Mouse (Mus musculus) heart, embryonic 16.5 days (tissue): ENCODE measurements around the gene Gm3435. TPM values are rescaled to one million over a fixed set of nuclear protein-coding genes. Genes with fewer than 3 reads are reported as not detected.
"Not testable (repeated sequence)": the region's sequence is repeated elsewhere in the genome, so short reads cannot be mapped to it uniquely, and the experiment has no call there.

Experiments used
- ATAC-seq: fragments of 200-750 bp; cut with Nextera tagmentation; replicated peaks from 2 replicates; pipeline ENCODE4 v1.8.0; 2017; ENCODE audit warnings: moderate number of reproducible peaks; ENCODE audit not compliant: insufficient read depth, low FRiP score; ENCODE audit errors: extremely low read depth
- H3K27ac ChIP-seq: fragments of 300-500 bp; sonication (generic); 2 replicates; pipeline ENCODE4 v1.5.1; 2014; ENCODE audit warnings: mild to moderate bottlenecking, low read length, control low read depth, moderate library complexity
- H3K27me3 ChIP-seq: fragments of 300-500 bp; sonication (generic); 2 replicates; pipeline ENCODE4 v1.6.1; 2014; ENCODE audit warnings: low read length, mixed read lengths; ENCODE audit not compliant: control insufficient read depth, insufficient read depth
- H3K36me3 ChIP-seq: fragments of 300-500 bp; sonication (generic); 2 replicates; pipeline ENCODE4 v1.6.1; 2014; ENCODE audit not compliant: control insufficient read depth, insufficient read depth
- H3K4me1 ChIP-seq: fragments of 300-500 bp; sonication (generic); 2 replicates; pipeline ENCODE4 v1.6.1; 2014; ENCODE audit warnings: low read length, mixed read lengths; ENCODE audit not compliant: control insufficient read depth, insufficient read depth
- H3K4me2 ChIP-seq: fragments of 300-500 bp; sonication (generic); 2 replicates; pipeline ENCODE4 v1.6.1; 2014; ENCODE audit warnings: low read depth, mild to moderate bottlenecking, control low read depth, low read length
- H3K4me3 ChIP-seq: fragments of 300-500 bp; sonication (generic); 2 replicates; pipeline ENCODE4 v1.5.1; 2014; ENCODE audit warnings: mild to moderate bottlenecking, control low read depth, low read length
- H3K9ac ChIP-seq: fragments of 300-500 bp; sonication (generic); 2 replicates; pipeline ENCODE4 v1.6.1; 2014; ENCODE audit warnings: low read length, control low read depth
- H3K9me3 ChIP-seq: fragments of 300-500 bp; sonication (generic); replicated peaks from 2 replicates; pipeline ENCODE4 v1.6.1; 2016; ENCODE audit warnings: low read length; ENCODE audit not compliant: control insufficient read depth
- WGBS: fragments of 180-500 bp; shearing (Covaris S2); extraction: QIAGEN DNeasy Blood & Tissue Kit; methylation state at CpG from one replicate; pipeline ENCODE4 v1.1.7; 2014; 5-methylcytosine and 5-hydroxymethylcytosine counted together
- polyA plus RNA-seq: library from polyadenylated mRNA; unstranded; fragments of >200 nt; fragmentation: Nextera tagmentation; extraction: Ambion mirVana; gene quantifications from 2 replicates; pipeline ENCODE4 v1.2.1, GENCODE M21; 2015

Gene Gm3435
- polyA plus RNA-seq = 5.1 and 5.3 TPM in 2 replicates

DNA sequence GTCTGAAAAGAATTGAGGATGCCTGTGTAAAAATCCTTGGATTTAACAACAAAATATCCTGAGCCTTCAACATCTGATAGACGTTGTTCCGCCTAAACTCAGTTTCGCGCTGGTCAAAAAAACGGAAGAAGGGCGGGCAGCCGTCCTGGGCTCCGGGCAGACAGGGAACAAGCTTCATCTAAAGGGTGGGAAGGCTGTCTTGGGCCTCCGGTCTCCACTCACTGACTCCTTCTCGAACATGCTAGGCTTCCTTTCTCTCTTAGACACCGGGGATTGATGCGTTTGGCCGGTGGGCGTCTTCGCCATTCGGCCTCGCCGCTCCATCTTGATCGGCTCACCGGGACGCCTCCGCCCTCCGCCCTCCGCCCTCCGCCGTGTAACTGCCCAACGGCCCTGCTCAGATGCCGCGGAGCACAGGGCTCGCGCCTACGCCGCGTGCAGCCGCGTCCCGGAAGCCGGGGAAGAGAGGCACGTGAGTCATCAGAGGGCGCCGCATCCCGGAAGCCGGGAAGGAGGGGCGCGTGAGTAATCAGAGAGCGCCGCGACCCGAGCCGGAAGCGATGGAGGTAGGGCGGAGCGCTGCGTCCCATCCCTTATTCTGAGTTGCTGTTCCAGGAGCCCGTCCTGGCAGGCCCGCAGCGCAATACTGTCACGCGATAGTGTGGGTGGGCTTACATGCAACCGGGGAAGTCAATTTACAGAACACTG is at the start of gene Gm3435:
Gm3435 (plus strand) TSS at position 471 of the 708 bp plus-strand sequence.
- peak; percentile 97 for ATAC-seq
- H3K4me1 ChIP-seq, H3K36me3 ChIP-seq, H3K9me3 ChIP-seq, H3K27me3 ChIP-seq, H3K9ac ChIP-seq, H3K27ac ChIP-seq, H3K4me3 ChIP-seq, H3K4me2 ChIP-seq: not testable (repeated sequence)
- WGBS = no CpG with 5 or more reads among the region's 60 CpGs

DNA sequence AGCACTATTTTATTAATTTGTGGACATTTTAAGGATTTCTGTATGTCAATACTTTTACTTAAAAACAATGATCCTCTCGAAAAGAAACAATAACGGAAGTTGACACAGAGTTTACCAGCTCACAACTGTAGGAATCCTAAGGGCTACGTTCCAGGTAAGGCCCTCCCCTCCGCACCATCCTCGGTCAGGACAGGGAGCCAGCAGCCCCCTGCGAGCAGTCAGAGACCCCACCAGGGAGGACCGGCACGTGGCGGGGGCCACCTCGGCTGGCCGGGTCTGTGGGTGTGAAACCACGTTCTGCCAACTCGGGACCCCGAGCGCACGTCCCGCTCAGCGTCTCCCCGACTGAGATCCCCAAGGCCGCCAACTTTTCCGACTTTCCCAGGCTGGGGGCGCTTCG is 49.5 kb upstream of the Gm3435 start:
- H3K9ac ChIP-seq = peak overlapping the region; percentile 86
- peaks cover 4% of the 10 kb centered on the region; the same call in 1 of the 2 replicates for H3K36me3 ChIP-seq
- H3K27ac ChIP-seq = peak overlapping the region; percentile 80; the same call in 1 of the 2 replicates
- H3K4me1 ChIP-seq = peaks cover 8% of the 10 kb centered on the region
- no peaks in the 10 kb centered on the region for H3K9me3 ChIP-seq
- peak overlapping the region; percentile 84 for H3K4me3 ChIP-seq
- 0% methylated on average over 19 of the region's 23 CpGs for WGBS
- peak; percentile 23 for ATAC-seq
- no peaks in the 10 kb centered on the region for H3K27me3 ChIP-seq
- peak overlapping the region; percentile 96 for H3K4me2 ChIP-seq

DNA sequence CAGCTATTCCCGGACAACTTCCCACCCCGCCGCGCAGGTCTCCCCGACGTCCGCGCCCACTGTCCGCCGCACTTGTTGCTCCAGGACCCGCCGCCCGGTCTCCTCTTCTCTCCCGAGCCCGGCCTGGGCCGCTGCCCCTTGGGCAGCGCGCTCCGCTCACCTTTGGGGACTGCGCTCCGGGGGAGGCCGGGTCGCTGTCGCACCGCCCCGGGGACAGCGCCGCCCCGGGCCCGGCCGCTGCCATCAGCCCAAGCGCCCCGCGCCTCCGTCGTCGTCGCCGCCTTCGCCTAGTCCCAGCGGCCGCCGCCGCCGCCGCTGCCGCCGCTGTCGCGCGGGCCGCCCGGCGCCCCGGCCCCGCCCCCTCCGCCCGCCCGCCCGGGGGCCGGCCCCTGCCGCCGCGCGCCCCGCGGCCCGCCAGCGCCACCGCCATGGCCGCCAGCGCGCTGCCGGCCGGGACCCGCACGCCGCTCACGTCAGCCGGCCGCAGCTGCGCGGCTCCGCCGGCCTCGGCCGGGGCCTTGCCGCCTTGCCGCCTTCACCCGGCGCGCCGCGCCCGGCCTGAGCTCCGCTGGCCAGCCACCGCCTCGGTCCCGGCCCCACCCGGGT is 48.9 kb upstream of the Gm3435 start, which contains the start of gene Phf10:
Phf10 (minus strand) TSS at position 323 of the 606 bp plus-strand sequence.
- peak within 1 kb of the TSS; percentile 84 for H3K4me3 ChIP-seq
- not testable (repeated sequence) for H3K4me1 ChIP-seq, H3K36me3 ChIP-seq, H3K27me3 ChIP-seq, H3K9me3 ChIP-seq
- peak within 1 kb of the TSS; percentile 86 for H3K9ac ChIP-seq
- H3K4me2 ChIP-seq = peak within 1 kb of the TSS; percentile 96
- peak within 1 kb of the TSS; percentile 80 for H3K27ac ChIP-seq
- ATAC-seq = peak; percentile 82
- under 1% methylated on average over 37 of the region's 100 CpGs for WGBS

DNA sequence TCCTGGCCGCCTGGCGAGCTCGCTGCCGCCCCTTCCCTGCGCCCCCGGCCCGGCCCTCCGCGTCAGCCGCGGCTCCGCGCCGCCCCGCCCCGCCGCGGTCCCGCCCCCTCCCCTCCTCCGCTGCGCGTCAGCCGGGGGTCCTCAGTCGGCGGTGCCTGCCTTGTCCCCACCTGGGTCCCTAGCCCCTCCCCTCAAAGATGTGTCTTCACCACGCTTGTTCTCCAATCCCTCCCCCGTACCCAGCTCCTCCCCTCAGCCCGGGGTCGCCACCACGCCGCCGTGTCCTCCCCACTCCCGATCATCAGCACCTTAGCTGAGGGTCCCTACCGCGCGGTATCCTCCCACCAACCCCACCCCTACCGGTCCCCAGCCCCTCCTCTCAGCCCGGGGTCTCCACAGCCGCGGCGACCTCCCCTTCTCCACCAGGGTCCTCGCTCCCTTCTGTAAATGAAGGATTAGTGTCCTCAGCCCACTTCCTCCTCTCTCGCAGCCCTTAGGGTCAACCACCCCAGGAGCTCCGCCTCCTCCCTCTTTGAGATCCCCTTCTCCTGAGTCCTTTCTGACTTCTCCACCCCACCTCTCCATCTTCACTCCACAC is 48.3 kb upstream of the Gm3435 start:
- no CpG with 5 or more reads among the region's 44 CpGs for WGBS
- H3K36me3 ChIP-seq, H3K9ac ChIP-seq, H3K4me3 ChIP-seq, H3K9me3 ChIP-seq, H3K4me2 ChIP-seq, H3K27ac ChIP-seq, H3K27me3 ChIP-seq, H3K4me1 ChIP-seq: not testable (repeated sequence)
- peak; percentile 81 for ATAC-seq

DNA sequence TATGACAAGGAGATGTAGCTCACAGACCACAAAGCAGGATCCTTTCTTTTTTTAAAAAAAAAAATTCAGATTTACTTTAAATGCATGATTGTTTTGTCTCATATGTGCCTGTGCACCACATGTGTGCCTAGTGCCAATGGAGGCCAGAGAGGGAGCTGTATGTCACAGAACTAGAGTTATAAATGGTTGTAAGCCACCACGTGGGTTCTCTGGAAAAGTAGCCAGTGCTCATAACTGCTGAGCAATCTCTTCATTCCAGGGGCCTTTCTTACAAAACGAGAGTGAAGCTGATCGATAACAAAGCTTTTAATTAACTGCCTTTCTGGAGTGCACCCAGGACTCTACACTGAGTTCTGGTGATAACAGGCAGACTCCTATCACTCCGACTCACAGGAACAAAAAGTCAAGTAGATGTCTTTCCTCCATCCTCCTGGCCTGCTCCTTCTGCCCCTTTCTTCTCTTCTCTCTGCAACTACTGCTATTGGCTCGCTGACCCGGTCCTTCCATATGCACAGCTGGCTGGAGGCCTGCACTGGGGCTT is 41.5 kb upstream of the Gm3435 start:
- WGBS = no CpG with 5 or more reads among the region's 6 CpGs
- H3K4me3 ChIP-seq, H3K4me2 ChIP-seq, H3K4me1 ChIP-seq, H3K27me3 ChIP-seq, H3K27ac ChIP-seq, H3K36me3 ChIP-seq, ATAC-seq, H3K9ac ChIP-seq, H3K9me3 ChIP-seq: not testable (repeated sequence)

DNA sequence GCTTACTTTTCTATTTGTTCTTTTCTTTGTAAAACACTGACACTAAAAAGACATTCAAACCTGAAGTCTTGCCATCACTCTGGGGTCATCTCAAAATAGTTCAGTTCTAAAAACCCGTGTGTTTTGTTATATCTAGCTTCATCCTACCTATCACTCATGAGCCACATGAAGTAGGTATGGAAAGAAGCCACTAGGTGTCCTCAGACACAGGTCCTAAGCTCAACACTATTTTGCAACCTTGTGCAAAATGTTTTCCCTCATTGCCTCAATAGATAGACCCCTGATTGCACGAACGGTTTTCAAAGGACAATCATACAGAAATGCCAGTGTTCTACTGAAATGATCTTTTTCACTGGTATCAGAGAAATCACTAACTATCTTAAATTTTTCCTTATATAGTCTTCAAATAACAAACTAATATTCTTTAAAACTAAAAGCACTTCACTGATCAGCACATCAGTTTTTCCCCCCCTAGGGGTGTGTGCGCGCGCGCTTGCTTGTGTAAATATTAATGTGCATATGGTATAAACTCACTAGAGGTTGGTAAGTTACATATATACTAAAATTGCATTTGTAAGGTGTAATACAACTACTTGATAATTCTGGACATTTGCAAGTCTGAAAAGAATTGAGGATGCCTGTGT is 32.1 kb upstream of the Gm3435 start:
- not testable (repeated sequence) for H3K36me3 ChIP-seq, H3K4me3 ChIP-seq, H3K27me3 ChIP-seq, H3K4me1 ChIP-seq, H3K9me3 ChIP-seq, H3K4me2 ChIP-seq, H3K9ac ChIP-seq, ATAC-seq, H3K27ac ChIP-seq
- under 1% methylated on average over 4 of the region's 7 CpGs for WGBS

DNA sequence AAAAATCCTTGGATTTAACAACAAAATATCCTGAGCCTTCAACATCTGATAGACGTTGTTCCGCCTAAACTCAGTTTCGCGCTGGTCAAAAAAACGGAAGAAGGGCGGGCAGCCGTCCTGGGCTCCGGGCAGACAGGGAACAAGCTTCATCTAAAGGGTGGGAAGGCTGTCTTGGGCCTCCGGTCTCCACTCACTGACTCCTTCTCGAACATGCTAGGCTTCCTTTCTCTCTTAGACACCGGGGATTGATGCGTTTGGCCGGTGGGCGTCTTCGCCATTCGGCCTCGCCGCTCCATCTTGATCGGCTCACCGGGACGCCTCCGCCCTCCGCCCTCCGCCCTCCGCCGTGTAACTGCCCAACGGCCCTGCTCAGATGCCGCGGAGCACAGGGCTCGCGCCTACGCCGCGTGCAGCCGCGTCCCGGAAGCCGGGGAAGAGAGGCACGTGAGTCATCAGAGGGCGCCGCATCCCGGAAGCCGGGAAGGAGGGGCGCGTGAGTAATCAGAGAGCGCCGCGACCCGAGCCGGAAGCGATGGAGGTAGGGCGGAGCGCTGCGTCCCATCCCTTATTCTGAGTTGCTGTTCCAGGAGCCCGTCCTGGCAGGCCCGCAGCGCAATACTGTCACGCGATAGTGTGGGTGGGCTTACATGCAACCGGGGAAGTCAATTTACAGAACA is 31.5 kb upstream of the Gm3435 start, which contains the start of the genes 9030025P20Rik and Gm3417:
9030025P20Rik (plus strand) TSS at position 107 of the 677 bp plus-strand sequence.
Gm3417 (minus strand) TSS at position 429 of the 677 bp plus-strand sequence.
- H3K4me3 ChIP-seq, H3K27ac ChIP-seq, H3K4me1 ChIP-seq, H3K36me3 ChIP-seq, H3K9ac ChIP-seq, H3K4me2 ChIP-seq, H3K9me3 ChIP-seq, H3K27me3 ChIP-seq: not testable (repeated sequence)
- WGBS = no CpG with 5 or more reads among the region's 60 CpGs
- peak; percentile 97 for ATAC-seq

DNA sequence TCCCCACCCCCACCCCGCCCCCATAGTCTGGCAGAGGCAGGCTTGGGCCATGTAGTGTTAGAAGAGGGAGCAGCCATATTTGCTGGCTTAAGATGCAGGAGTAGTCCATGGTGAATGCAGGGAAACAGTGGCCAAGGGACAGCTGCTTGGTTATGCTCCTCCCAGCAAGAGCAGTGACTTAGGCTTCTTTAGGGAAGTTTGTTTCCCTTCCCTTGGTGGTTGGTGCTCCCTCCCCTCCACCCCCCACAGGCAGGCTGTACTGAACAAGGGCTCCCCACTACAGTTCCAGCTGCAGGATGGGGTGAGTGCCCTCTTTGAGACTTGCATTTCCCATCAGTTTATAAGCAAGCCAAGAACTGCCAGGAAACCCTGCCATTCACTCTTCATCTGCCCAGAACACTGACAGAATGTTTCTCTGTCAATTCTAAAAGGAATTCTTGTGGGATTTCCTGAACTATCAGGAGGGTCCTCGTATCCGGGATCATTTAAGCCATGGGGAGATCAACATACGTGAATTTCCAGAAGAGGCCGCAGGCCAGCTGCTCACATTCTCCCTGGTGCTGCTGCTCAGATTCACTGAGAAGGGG is 19.8 kb upstream of the Gm3435 start:
- H3K36me3 ChIP-seq, H3K4me3 ChIP-seq, H3K4me1 ChIP-seq, H3K9ac ChIP-seq, H3K27me3 ChIP-seq, ATAC-seq, H3K4me2 ChIP-seq, H3K9me3 ChIP-seq, H3K27ac ChIP-seq: not testable (repeated sequence)
- 82% methylated on average over 4 of the region's 5 CpGs for WGBS
